Mouse (Mus musculus): Measurements from ENCODE around the gene Hmg20b. TPM values are rescaled to one million over a fixed set of nuclear protein-coding genes. Genes with fewer than 3 reads are reported as not detected.

Hmg20b gene
- polyA plus RNA-seq, 1 experiment from 2014 or later, result 66.8 TPM

DNA sequence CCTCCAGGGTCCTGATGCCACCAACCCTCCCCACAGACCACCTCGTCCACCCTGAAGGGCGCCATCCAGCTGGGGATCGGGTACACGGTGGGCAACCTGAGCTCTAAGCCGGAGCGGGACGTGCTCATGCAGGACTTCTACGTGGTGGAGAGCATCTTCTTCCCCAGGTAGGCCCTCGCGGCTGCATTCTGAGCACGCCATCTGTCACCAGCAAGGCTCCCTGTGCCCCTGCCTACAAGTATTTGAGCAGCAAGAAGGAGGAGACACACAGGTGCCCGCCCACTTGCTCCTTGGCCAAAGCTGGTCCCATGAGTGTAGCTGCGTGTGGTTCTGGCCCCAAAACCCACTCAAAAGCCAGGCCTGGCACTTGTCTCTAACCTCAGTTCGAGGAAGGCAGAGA, 44.6 kb downstream of the Hmg20b start:
- Histone ChIP-seq H3K9me3 (ENCODE audit: control insufficient read depth, low read length) (no peaks in the 10 kb centered on the region), H3K4me1 (ENCODE audit: control insufficient read depth, insufficient read depth, low read length) (peaks cover 6% of the 10 kb centered on the region; the same call in 1 of the 2 replicates), H3K36me3 (ENCODE audit: control insufficient read depth, insufficient read depth, low read length) (peaks cover 50% of the 10 kb centered on the region), H3K4me3 (ENCODE audit: low read depth, low read length) (no peak overlapping the region), H3K27ac (replicated peaks; ENCODE audit: low read depth, low read length) (no peak overlapping the region), H3K27me3 (replicated peaks; ENCODE audit: control insufficient read depth, insufficient read depth, low read length) (no peaks in the 10 kb centered on the region), H3K9ac (ENCODE audit: low read depth, low read length) (no peak overlapping the region), H3K4me2 (ENCODE audit: low read depth, low read length) (no peak overlapping the region)
- DNase-seq (ENCODE audit: low spot score), result no peak
- no peak for ATAC-seq (ENCODE audit: low read depth)
- 94% methylated on average over 14 of the region's 14 CpGs for WGBS

DNA sequence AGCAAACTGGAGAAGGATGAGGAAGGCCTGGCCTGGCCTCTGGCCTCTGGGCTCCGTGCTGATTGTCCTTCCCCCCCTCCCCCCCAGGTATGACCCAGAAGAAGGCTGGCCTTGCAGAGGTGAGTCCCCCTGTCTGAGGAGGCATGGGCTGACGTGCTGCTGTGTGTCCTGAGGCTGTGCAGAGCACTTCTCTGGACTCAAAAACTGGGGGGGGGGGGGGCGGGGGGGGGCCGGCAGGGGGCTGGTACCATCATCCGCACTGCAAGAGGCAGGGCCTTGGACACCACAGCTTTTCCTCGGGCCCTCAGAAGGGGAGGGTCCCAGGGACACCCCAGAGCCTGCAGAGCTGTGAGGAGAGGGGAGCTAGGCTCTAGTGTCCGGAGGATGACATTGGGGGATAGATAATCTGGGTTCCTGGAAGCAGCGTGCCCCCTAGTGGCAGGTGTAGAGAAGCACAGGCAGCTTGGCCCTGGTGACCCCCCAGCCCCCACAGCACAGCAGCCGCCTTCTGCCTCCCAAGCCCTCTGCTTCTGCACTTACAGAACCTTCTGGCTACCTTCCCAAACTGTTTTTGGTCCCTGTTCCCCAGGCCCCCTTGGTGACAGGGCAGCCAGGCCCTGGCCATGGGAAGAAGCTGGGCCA, 45.6 kb downstream of the Hmg20b start:
- Histone ChIP-seq H3K9me3 (ENCODE audit: control insufficient read depth, low read length) (no peaks in the 10 kb centered on the region), H3K9ac (ENCODE audit: low read depth, low read length) (no peak overlapping the region), H3K36me3 (ENCODE audit: control insufficient read depth, insufficient read depth, low read length) (peaks cover 41% of the 10 kb centered on the region), H3K4me1 (ENCODE audit: control insufficient read depth, insufficient read depth, low read length) (peaks cover 6% of the 10 kb centered on the region; the same call in 1 of the 2 replicates), H3K27me3 (replicated peaks; ENCODE audit: control insufficient read depth, insufficient read depth, low read length) (no peaks in the 10 kb centered on the region), H3K4me3 (ENCODE audit: low read depth, low read length) (no peak overlapping the region), H3K27ac (replicated peaks; ENCODE audit: low read depth, low read length) (no peak overlapping the region), H3K4me2 (ENCODE audit: low read depth, low read length) (no peak overlapping the region)
- DNase-seq (ENCODE audit: low spot score) (no peak), ATAC-seq (ENCODE audit: low read depth) (no peak)
- WGBS, result 13% methylated on average over 6 of the region's 9 CpGs

DNA sequence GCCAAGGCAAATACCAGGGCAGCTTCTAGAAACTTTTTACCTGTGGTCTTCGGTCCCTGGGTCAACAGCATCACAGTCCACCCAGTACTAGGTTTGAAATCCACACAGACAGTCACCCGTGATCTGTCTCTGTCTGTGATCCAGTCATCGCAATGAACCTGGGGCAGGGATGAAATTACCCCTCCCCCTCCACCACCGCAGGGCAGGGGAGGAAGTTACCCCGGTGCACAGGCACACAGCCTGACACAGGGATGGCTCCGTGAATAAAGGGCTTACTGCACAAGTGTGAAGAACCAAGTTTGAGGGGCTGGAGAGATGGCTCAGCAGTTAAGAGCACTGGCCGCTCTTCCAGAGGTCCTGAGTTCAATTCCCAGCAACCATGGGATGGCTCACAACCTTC, 46.5 kb downstream of the Hmg20b start:
- DNase-seq (ENCODE audit: low spot score), result no peak
- Histone ChIP-seq H3K27ac (replicated peaks; ENCODE audit: low read depth, low read length) (no peak overlapping the region), H3K9me3 (ENCODE audit: control insufficient read depth, low read length) (no peaks in the 10 kb centered on the region), H3K4me3 (ENCODE audit: low read depth, low read length) (no peak overlapping the region), H3K36me3 (ENCODE audit: control insufficient read depth, insufficient read depth, low read length) (peaks cover 31% of the 10 kb centered on the region), H3K4me1 (ENCODE audit: control insufficient read depth, insufficient read depth, low read length) (peaks cover 6% of the 10 kb centered on the region; the same call in 1 of the 2 replicates), H3K4me2 (ENCODE audit: low read depth, low read length) (no peak overlapping the region), H3K27me3 (replicated peaks; ENCODE audit: control insufficient read depth, insufficient read depth, low read length) (no peaks in the 10 kb centered on the region), H3K9ac (ENCODE audit: low read depth, low read length) (no peak overlapping the region)
- no peak for ATAC-seq (ENCODE audit: low read depth)
- WGBS, result 58% methylated on average over 7 of the region's 7 CpGs

DNA sequence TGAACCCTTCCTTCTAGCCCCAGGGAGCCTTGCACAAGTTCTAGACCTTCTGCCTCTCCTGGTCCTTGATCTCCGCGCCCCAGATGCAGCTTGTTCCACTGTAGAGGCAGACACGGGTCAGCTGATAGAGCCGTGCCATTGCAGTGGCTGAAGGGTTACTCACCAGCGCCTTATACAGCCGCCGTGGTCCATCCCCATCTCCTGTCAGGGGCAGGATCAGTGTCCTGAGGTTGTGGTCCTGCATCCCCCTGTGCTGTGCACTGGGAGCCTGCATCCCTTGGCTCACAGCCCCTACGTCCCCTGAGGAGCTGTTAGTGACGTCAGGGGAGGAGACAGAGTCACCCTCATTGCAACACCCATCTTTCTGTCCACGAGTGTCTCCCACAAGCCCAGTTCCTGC, 47.0 kb downstream of the Hmg20b start:
- 73% methylated on average over 10 of the region's 10 CpGs for WGBS
- Histone ChIP-seq H3K9ac (ENCODE audit: low read depth, low read length) (no peak overlapping the region), H3K9me3 (ENCODE audit: control insufficient read depth, low read length) (no peaks in the 10 kb centered on the region), H3K4me3 (ENCODE audit: low read depth, low read length) (no peak overlapping the region), H3K4me1 (ENCODE audit: control insufficient read depth, insufficient read depth, low read length) (peaks cover 6% of the 10 kb centered on the region; the same call in 1 of the 2 replicates), H3K27me3 (replicated peaks; ENCODE audit: control insufficient read depth, insufficient read depth, low read length) (no peaks in the 10 kb centered on the region), H3K4me2 (ENCODE audit: low read depth, low read length) (no peak overlapping the region), H3K36me3 (ENCODE audit: control insufficient read depth, insufficient read depth, low read length) (peaks cover 26% of the 10 kb centered on the region), H3K27ac (replicated peaks; ENCODE audit: low read depth, low read length) (no peak overlapping the region)
- ATAC-seq (ENCODE audit: low read depth) (no peak), DNase-seq (ENCODE audit: low spot score) (no peak)

DNA sequence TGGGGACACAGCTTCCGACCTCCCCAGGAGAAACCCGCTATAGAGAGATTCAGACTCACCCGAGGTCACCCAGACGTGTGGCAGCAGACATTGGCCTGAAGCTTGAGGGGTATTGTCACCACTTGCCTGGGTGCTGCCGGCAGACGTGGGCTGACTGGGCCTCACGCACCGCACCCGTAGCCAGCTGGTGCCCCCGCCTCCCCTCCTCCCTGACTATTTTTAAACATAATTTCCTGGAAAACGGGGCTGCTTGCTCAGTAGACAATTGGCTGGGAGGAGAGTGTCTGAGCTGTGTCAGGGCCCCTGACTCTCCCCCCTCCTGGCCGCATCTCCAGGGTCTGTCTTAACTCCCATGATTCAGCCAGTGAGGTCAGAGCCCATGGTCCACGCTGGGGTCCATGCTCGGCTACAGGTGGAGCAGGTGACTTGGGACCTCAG, 47.5 kb downstream of the Hmg20b start:
- peak overlapping the region; percentile 15; the same call in 1 of the 2 replicates for H3K27ac ChIP-seq (replicated peaks; ENCODE audit: low read depth, low read length)
- DNase-seq (ENCODE audit: low spot score) (no peak), ATAC-seq (ENCODE audit: low read depth) (no peak)
- H3K4me1 ChIP-seq (ENCODE audit: control insufficient read depth, insufficient read depth, low read length), result peaks cover 6% of the 10 kb centered on the region; the same call in 1 of the 2 replicates
- peak overlapping the region; percentile 40; the same call in 1 of the 2 replicates for H3K9ac ChIP-seq (ENCODE audit: low read depth, low read length)
- 60% methylated on average over 14 of the region's 14 CpGs for WGBS
- H3K36me3 ChIP-seq (ENCODE audit: control insufficient read depth, insufficient read depth, low read length), result peaks cover 22% of the 10 kb centered on the region
- no peak overlapping the region for H3K4me3 ChIP-seq (ENCODE audit: low read depth, low read length)
- no peaks in the 10 kb centered on the region for H3K27me3 ChIP-seq (replicated peaks; ENCODE audit: control insufficient read depth, insufficient read depth, low read length)
- no peak overlapping the region; the same call in 1 of the 2 replicates for H3K4me2 ChIP-seq (ENCODE audit: low read depth, low read length)
- no peaks in the 10 kb centered on the region for H3K9me3 ChIP-seq (ENCODE audit: control insufficient read depth, low read length)

DNA sequence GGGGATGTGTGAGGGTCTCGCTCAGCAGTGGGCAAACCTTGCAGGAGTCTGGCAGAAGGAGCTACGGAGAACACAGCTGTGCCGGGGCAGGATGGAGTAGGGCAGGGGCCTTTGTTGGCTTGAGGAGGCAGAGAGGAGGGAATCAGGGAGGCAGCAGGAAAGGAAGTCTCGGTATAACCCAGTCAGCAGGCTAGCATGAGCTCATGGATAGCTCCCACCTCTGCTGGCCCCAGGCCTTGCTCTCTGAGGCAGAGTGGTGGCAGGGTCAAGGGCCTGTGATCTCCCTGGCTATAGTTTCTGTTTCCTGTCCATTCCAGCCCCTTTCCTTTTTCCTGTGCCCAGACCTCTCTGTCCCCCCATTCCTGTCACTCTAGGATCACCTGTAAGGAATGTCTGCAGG, 48.0 kb downstream of the Hmg20b start:
- Histone ChIP-seq H3K9ac (ENCODE audit: low read depth, low read length) (peak overlapping the region; percentile 40; the same call in 1 of the 2 replicates), H3K36me3 (ENCODE audit: control insufficient read depth, insufficient read depth, low read length) (peaks cover 16% of the 10 kb centered on the region), H3K9me3 (ENCODE audit: control insufficient read depth, low read length) (no peaks in the 10 kb centered on the region), H3K4me2 (ENCODE audit: low read depth, low read length) (no peak overlapping the region; the same call in 1 of the 2 replicates), H3K27me3 (replicated peaks; ENCODE audit: control insufficient read depth, insufficient read depth, low read length) (no peaks in the 10 kb centered on the region), H3K4me1 (ENCODE audit: control insufficient read depth, insufficient read depth, low read length) (peaks cover 6% of the 10 kb centered on the region; the same call in 1 of the 2 replicates), H3K4me3 (ENCODE audit: low read depth, low read length) (no peak overlapping the region), H3K27ac (replicated peaks; ENCODE audit: low read depth, low read length) (peak overlapping the region; percentile 15; the same call in 1 of the 2 replicates)
- WGBS, result 81% methylated on average over 3 of the region's 4 CpGs
- ATAC-seq (ENCODE audit: low read depth) (no peak), DNase-seq (ENCODE audit: low spot score) (no peak)

DNA sequence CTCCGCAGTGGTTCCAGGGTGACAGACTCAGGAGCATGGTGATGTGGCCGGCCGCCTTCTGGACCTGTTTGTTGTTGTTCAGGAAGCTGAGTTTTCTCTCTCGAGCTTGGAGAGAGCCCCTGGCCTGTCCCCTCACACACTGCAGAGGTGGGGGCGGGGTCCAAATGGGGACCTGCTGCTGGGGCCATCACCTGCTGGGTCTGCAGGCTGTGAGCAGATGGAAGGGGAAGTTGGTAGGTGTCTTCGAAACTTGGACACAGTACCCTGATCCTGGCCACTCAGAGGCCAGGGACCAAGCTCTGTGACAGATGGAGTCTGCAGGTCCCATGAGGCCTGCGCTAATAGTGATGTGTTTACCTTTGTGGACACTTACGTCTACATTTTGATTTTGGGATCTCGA, 49.0 kb downstream of the Hmg20b start:
- no peak for ATAC-seq (ENCODE audit: low read depth)
- Histone ChIP-seq H3K27ac (replicated peaks; ENCODE audit: low read depth, low read length) (no peak overlapping the region), H3K9me3 (ENCODE audit: control insufficient read depth, low read length) (no peaks in the 10 kb centered on the region), H3K4me1 (ENCODE audit: control insufficient read depth, insufficient read depth, low read length) (peaks cover 6% of the 10 kb centered on the region; the same call in 1 of the 2 replicates), H3K36me3 (ENCODE audit: control insufficient read depth, insufficient read depth, low read length) (peaks cover 7% of the 10 kb centered on the region), H3K4me3 (ENCODE audit: low read depth, low read length) (no peak overlapping the region), H3K4me2 (ENCODE audit: low read depth, low read length) (no peak overlapping the region), H3K9ac (ENCODE audit: low read depth, low read length) (no peak overlapping the region), H3K27me3 (replicated peaks; ENCODE audit: control insufficient read depth, insufficient read depth, low read length) (no peaks in the 10 kb centered on the region)
- DNase-seq (ENCODE audit: low spot score), result no peak
- WGBS, result 82% methylated on average over 9 of the region's 9 CpGs

DNA sequence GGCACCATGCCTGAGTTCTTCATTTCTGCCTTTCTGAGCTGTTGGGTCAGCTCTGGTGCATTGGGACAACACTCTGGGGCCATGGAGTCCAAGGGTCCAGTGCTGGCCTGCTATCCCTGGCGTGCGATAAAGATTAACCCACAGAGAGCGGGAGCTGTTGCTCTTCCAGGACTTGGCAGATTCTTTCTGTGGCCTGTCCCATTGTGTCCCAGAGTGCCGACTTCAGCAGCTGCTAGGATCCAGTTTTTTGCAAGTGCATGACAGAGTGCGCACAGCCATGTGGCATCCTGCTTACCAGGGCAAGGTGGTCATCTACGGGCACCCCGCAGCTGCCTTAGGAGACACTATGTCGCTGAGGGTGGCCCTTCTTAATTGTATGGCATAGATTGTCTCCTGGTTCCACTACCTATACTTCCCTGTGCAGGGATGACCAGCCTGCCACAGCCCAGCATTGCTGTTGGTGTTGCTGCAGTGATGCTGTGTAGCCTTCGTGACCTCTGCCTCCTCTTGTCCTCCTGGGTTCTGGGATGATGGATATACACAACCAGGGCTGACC, 49.9 kb downstream of the Hmg20b start:
- Histone ChIP-seq H3K9ac (ENCODE audit: low read depth, low read length) (no peak overlapping the region), H3K4me3 (ENCODE audit: low read depth, low read length) (no peak overlapping the region), H3K27me3 (replicated peaks; ENCODE audit: control insufficient read depth, insufficient read depth, low read length) (no peaks in the 10 kb centered on the region), H3K9me3 (ENCODE audit: control insufficient read depth, low read length) (no peaks in the 10 kb centered on the region), H3K36me3 (ENCODE audit: control insufficient read depth, insufficient read depth, low read length) (0 out of 2 replicates have a peak, but pooled peaks cover 7% of the 10 kb centered on the region), H3K4me1 (ENCODE audit: control insufficient read depth, insufficient read depth, low read length) (peaks cover 6% of the 10 kb centered on the region; the same call in 1 of the 2 replicates), H3K4me2 (ENCODE audit: low read depth, low read length) (no peak overlapping the region), H3K27ac (replicated peaks; ENCODE audit: low read depth, low read length) (no peak overlapping the region)
- DNase-seq (ENCODE audit: low spot score) (no peak), ATAC-seq (ENCODE audit: low read depth) (no peak)
- 85% methylated on average over 9 of the region's 9 CpGs for WGBS
